Mouse (Mus musculus) cortical plate, adult 2 months (tissue): Measurements from ENCODE around the gene Fbxo24.

ENCODE experiments used
- CTCF ChIP-seq: fragments of 200-500 bp; IDR thresholded peaks from 2 replicates; pipeline ENCODE4 v1.5.1; 2011; ENCODE audit warnings: mild to moderate bottlenecking, control low read depth, low read length; ENCODE audit not compliant: insufficient read depth; ENCODE audit errors: extremely low read depth
- POLR2A ChIP-seq: fragments of 200-500 bp; IDR thresholded peaks from 2 replicates; pipeline ENCODE4 v1.6.1; 2011; ENCODE audit warnings: mild to moderate bottlenecking, low read length, control low read depth; ENCODE audit not compliant: insufficient read depth; ENCODE audit errors: extremely low read depth

GRCm38 (mm10) chr5:137565744-137566143, 63.1 kb downstream of the Fbxo24 start:
- TF ChIP-seq POLR2A = no peak
- no peak for TF ChIP-seq CTCF
